Mouse (Mus musculus): Measurements from ENCODE around the gene Myo15.
"Not testable (repeated sequence)": the region's sequence is repeated elsewhere in the genome, so short reads cannot be mapped to it uniquely, and the experiment has no call there.

- not testable (repeated sequence) for TF ChIP-seq CTCF, EP300 (IDR thresholded peaks at IDR 0.05)
These were observed 104.9 kb downstream of the Myo15 start for GRCm38 (mm10) chr11:60574006-60574405.

Measured in lung, postnatal 0 days (tissue).